Mouse (Mus musculus) heart, embryonic 12.5 days (tissue): ENCODE results near the gene Polr2f. TPM values are rescaled to one million over a fixed set of nuclear protein-coding genes. Genes with fewer than 3 reads are reported as not detected.

ENCODE experiments used
- ATAC-seq: fragments of 200-750 bp; cut with Nextera tagmentation; 2 replicates; pipeline ENCODE4 v1.8.0; 2017; ENCODE audit warnings: moderate TSS enrichment, moderate library complexity; ENCODE audit not compliant: insufficient number of reproducible peaks, low FRiP score
- H3K27ac ChIP-seq: fragments of 300-500 bp; sonication (generic); 2 replicates; pipeline ENCODE4 v1.5.1; 2016; ENCODE audit warnings: mild to moderate bottlenecking, moderate library complexity; ENCODE audit not compliant: poor library complexity, severe bottlenecking
- H3K27me3 ChIP-seq: fragments of 300-500 bp; sonication (generic); replicated peaks from 2 replicates; pipeline ENCODE4 v1.6.1; 2016; ENCODE audit warnings: mild to moderate bottlenecking, moderate library complexity
- H3K36me3 ChIP-seq: fragments of 300-500 bp; sonication (generic); 2 replicates; pipeline ENCODE4 v1.6.1; 2016; ENCODE audit warnings: mild to moderate bottlenecking, moderate library complexity
- H3K4me1 ChIP-seq: fragments of 300-500 bp; sonication (generic); replicated peaks from 2 replicates; pipeline ENCODE4 v1.6.1; 2016; ENCODE audit warnings: mild to moderate bottlenecking
- H3K4me2 ChIP-seq: fragments of 300-500 bp; sonication (generic); 2 replicates; pipeline ENCODE4 v1.6.1; 2016; ENCODE audit warnings: mild to moderate bottlenecking, moderate library complexity
- H3K4me3 ChIP-seq: fragments of 300-500 bp; sonication (generic); 2 replicates; pipeline ENCODE4 v1.5.1; 2016; ENCODE audit warnings: mild to moderate bottlenecking
- H3K9ac ChIP-seq: fragments of 300-500 bp; sonication (generic); 2 replicates; pipeline ENCODE4 v1.6.1; 2016; ENCODE audit warnings: mild to moderate bottlenecking, moderate library complexity
- H3K9me3 ChIP-seq: fragments of 300-500 bp; sonication (generic); replicated peaks from 2 replicates; pipeline ENCODE4 v1.6.1; 2016; ENCODE audit warnings: mild to moderate bottlenecking, moderate library complexity
- WGBS: fragments of 180-500 bp; shearing (Covaris S2); methylation state at CpG from one replicate; pipeline ENCODE4 v1.1.7; 2016; 5-methylcytosine and 5-hydroxymethylcytosine counted together
- polyA plus RNA-seq: library from polyadenylated mRNA; unstranded; fragments of >200 nt; fragmentation: Nextera tagmentation; extraction: Ambion mirVana; gene quantifications from 2 replicates; pipeline ENCODE4 v1.2.1, GENCODE M21; 2016

The Polr2f gene
- polyA plus RNA-seq, 1 experiment from 2014 or later, result 289 TPM

GRCm38 (mm10) chr15:79155572-79155971, 14.8 kb downstream of the Polr2f start:
- Histone ChIP-seq H3K4me1 (peaks cover 16% of the 10 kb centered on the region), H3K9me3 (no peaks in the 10 kb centered on the region), H3K4me3 (no peak overlapping the region), H3K27me3 (peaks cover 39% of the 10 kb centered on the region), H3K4me2 (no peak overlapping the region), H3K9ac (peak overlapping the region; percentile 58), H3K36me3 (peaks cover 24% of the 10 kb centered on the region), H3K27ac (no peak overlapping the region)
- peak; percentile 15; the same call in 1 of the 2 replicates for ATAC-seq
- 35% methylated on average over 3 of the region's 3 CpGs for WGBS

GRCm38 (mm10) chr15:79162301-79162700, 21.5 kb downstream of the Polr2f start:
- Histone ChIP-seq H3K4me2 (no peak overlapping the region), H3K9ac (no peak overlapping the region), H3K27ac (no peak overlapping the region), H3K4me1 (peaks cover 24% of the 10 kb centered on the region), H3K27me3 (peaks cover 96% of the 10 kb centered on the region), H3K9me3 (no peaks in the 10 kb centered on the region), H3K36me3 (no peaks in the 10 kb centered on the region), H3K4me3 (no peak overlapping the region)
- WGBS, result 62% methylated on average over 7 of the region's 7 CpGs
- ATAC-seq, result no peak

- no peak for ATAC-seq
- peak overlapping the region; percentile 31; the same call in 1 of the 2 replicates for H3K4me3 ChIP-seq
- no peak overlapping the region for H3K27ac ChIP-seq
- peaks cover 24% of the 10 kb centered on the region for H3K4me1 ChIP-seq
- no peaks in the 10 kb centered on the region for H3K36me3 ChIP-seq
- peak overlapping the region; percentile 54; the same call in 1 of the 2 replicates for H3K4me2 ChIP-seq
- WGBS, result 43% methylated on average over 14 of the region's 14 CpGs
- peaks cover 96% of the 10 kb centered on the region for H3K27me3 ChIP-seq
- no peak overlapping the region for H3K9ac ChIP-seq
- no peaks in the 10 kb centered on the region for H3K9me3 ChIP-seq
These were observed 22.0 kb downstream of the Polr2f start for GRCm38 (mm10) chr15:79162822-79163221.

GRCm38 (mm10) chr15:79164251-79164650, 23.4 kb downstream of the Polr2f start:
- Histone ChIP-seq H3K4me1 (peaks cover 24% of the 10 kb centered on the region), H3K9ac (no peak overlapping the region), H3K9me3 (no peaks in the 10 kb centered on the region), H3K27ac (no peak overlapping the region), H3K36me3 (no peaks in the 10 kb centered on the region), H3K4me3 (peak overlapping the region; percentile 2), H3K27me3 (peaks cover 90% of the 10 kb centered on the region), H3K4me2 (peak overlapping the region; percentile 54; the same call in 1 of the 2 replicates)
- ATAC-seq, result no peak
- WGBS, result 6% methylated on average over 15 of the region's 15 CpGs

GRCm38 (mm10) chr15:79165140-79165539, 24.3 kb downstream of the Polr2f start, which contains the start of gene Sox10:
Gene Sox10, minus strand, starts transcription at chr15:79165240.
- H3K36me3 ChIP-seq, result no peaks in the 10 kb centered on the region
- peaks cover 24% of the 10 kb centered on the region for H3K4me1 ChIP-seq
- no peaks in the 10 kb centered on the region for H3K9me3 ChIP-seq
- peak within 1 kb of the TSS; percentile 2 for H3K4me3 ChIP-seq
- H3K27me3 ChIP-seq, result peaks cover 86% of the 10 kb centered on the region
- H3K4me2 ChIP-seq, result peak within 1 kb of the TSS; percentile 54; the same call in 1 of the 2 replicates
- H3K9ac ChIP-seq, result no peak within 1 kb of the TSS
- WGBS, result 60% methylated on average over 5 of the region's 5 CpGs
- ATAC-seq, result no peak
- H3K27ac ChIP-seq, result no peak within 1 kb of the TSS

- H3K27ac ChIP-seq, result no peak overlapping the region
- peaks cover 70% of the 10 kb centered on the region for H3K27me3 ChIP-seq
- H3K4me1 ChIP-seq, result peaks cover 24% of the 10 kb centered on the region
- no peak overlapping the region for H3K4me2 ChIP-seq
- 0 out of 2 replicates have a peak, but pooled peaks have one; percentile 30 for ATAC-seq
- no peak overlapping the region for H3K9ac ChIP-seq
- no peaks in the 10 kb centered on the region for H3K9me3 ChIP-seq
- no peaks in the 10 kb centered on the region for H3K36me3 ChIP-seq
- WGBS, result 35% methylated on average over 8 of the region's 8 CpGs
- H3K4me3 ChIP-seq, result no peak overlapping the region
These were observed 25.9 kb downstream of the Polr2f start for GRCm38 (mm10) chr15:79166712-79167111.

- no peak overlapping the region for H3K9ac ChIP-seq
- no peaks in the 10 kb centered on the region for H3K36me3 ChIP-seq
- H3K27me3 ChIP-seq, result 0 out of 2 replicates have a peak, but pooled peaks cover 8% of the 10 kb centered on the region
- H3K4me2 ChIP-seq, result no peak overlapping the region
- no peak overlapping the region for H3K27ac ChIP-seq
- 71% methylated on average over 6 of the region's 6 CpGs for WGBS
- ATAC-seq, result no peak
- H3K4me3 ChIP-seq, result no peak overlapping the region
- no peaks in the 10 kb centered on the region for H3K9me3 ChIP-seq
- 0 out of 2 replicates have a peak, but pooled peaks cover 13% of the 10 kb centered on the region for H3K4me1 ChIP-seq
These were observed 36.1 kb downstream of the Polr2f start for GRCm38 (mm10) chr15:79176905-79177304.

- H3K36me3 ChIP-seq, result no peaks in the 10 kb centered on the region
- no peak overlapping the region for H3K9ac ChIP-seq
- H3K4me3 ChIP-seq, result no peak overlapping the region
- no peak overlapping the region for H3K4me2 ChIP-seq
- no peaks in the 10 kb centered on the region for H3K9me3 ChIP-seq
- H3K4me1 ChIP-seq, result no peaks in the 10 kb centered on the region
- 82% methylated on average over 10 of the region's 10 CpGs for WGBS
- H3K27ac ChIP-seq, result no peak overlapping the region
- 0 out of 2 replicates have a peak, but pooled peaks cover 9% of the 10 kb centered on the region for H3K27me3 ChIP-seq
- no peak for ATAC-seq
These were observed 44.4 kb downstream of the Polr2f start for GRCm38 (mm10) chr15:79185213-79185612.

- Histone ChIP-seq H3K4me2 (no peak overlapping the region), H3K9ac (no peak overlapping the region), H3K27ac (no peak overlapping the region), H3K4me1 (peaks cover 7% of the 10 kb centered on the region), H3K27me3 (no peaks in the 10 kb centered on the region), H3K4me3 (no peak overlapping the region), H3K36me3 (no peaks in the 10 kb centered on the region), H3K9me3 (0 out of 2 replicates have a peak, but pooled peaks cover 3% of the 10 kb centered on the region)
- 84% methylated on average over 8 of the region's 8 CpGs for WGBS
- ATAC-seq, result no peak
These were observed 47.0 kb downstream of the Polr2f start for GRCm38 (mm10) chr15:79187819-79188218.

GRCm38 (mm10) chr15:79191426-79191825, 50.6 kb downstream of the Polr2f start:
- H3K27ac ChIP-seq, result no peak overlapping the region
- WGBS, result 94% methylated on average over 2 of the region's 2 CpGs
- no peak overlapping the region for H3K4me3 ChIP-seq
- 0 out of 2 replicates have a peak, but pooled peaks cover 3% of the 10 kb centered on the region for H3K9me3 ChIP-seq
- H3K4me1 ChIP-seq, result peaks cover 39% of the 10 kb centered on the region
- no peak for ATAC-seq
- no peak overlapping the region for H3K4me2 ChIP-seq
- H3K36me3 ChIP-seq, result no peaks in the 10 kb centered on the region
- H3K9ac ChIP-seq, result no peak overlapping the region
- H3K27me3 ChIP-seq, result no peaks in the 10 kb centered on the region

GRCm38 (mm10) chr15:79192450-79192849, 51.6 kb downstream of the Polr2f start:
- no peak for ATAC-seq
- no peak overlapping the region for H3K4me3 ChIP-seq
- peaks cover 39% of the 10 kb centered on the region for H3K4me1 ChIP-seq
- no peaks in the 10 kb centered on the region for H3K36me3 ChIP-seq
- 0 out of 2 replicates have a peak, but pooled peaks cover 3% of the 10 kb centered on the region for H3K9me3 ChIP-seq
- WGBS, result 87% methylated on average over 6 of the region's 6 CpGs
- no peak overlapping the region for H3K27ac ChIP-seq
- H3K27me3 ChIP-seq, result no peaks in the 10 kb centered on the region
- H3K9ac ChIP-seq, result no peak overlapping the region
- H3K4me2 ChIP-seq, result no peak overlapping the region
